ENCODE assay signal across 18 mouse cellular contexts in genomic region chr13:85352061-85352460, GRCm38 (mm10).
"Had no signal": no experiment of that assay in that cellular context is flagged by ENCODE, and none has a peak within 500 bp of the region (broad histone marks: within the 10 kb centered on the region; RNA-seq: fewer than 3 reads in every experiment).

No protein-coding gene starts in this region.

- DNase-seq: cerebellum, adult 2 months; cerebellum, adult 8-10 months; cerebellum, adult 9-10 months; cerebellum, adult 9-11 months; cerebellum, postnatal 10 days; cerebellum, postnatal 14 days; cerebellum, postnatal 25 days; cerebellum, postnatal 36 days; embryo, embryonic 11 days; forebrain, postnatal 0 days; gastrocnemius, adult 2 months; gastrocnemius, postnatal 10 days; gastrocnemius, postnatal 14 days; gastrocnemius, postnatal 25 days; gastrocnemius, postnatal 36 days; heart, adult 11 months; heart, adult 18-20 months; heart, adult 2 months had no signal
